Mouse (Mus musculus) CH12.LX (cell line): ENCODE measurements around the gene Trmt61a. TPM values are rescaled to one million over a fixed set of nuclear protein-coding genes. Genes with fewer than 3 reads are reported as not detected.

Experiments
- DNase-seq: peaks from one replicate; pipeline ENCODE4 v3.0.0-alpha.2; 2013; ENCODE audit errors: extremely low read depth
- H3K27ac ChIP-seq: 2 replicates; pipeline ENCODE4 v1.5.1; 2012; ENCODE audit warnings: low read depth, mild to moderate bottlenecking, control low read depth, moderate library complexity; ENCODE audit not compliant: insufficient read depth
- H3K27me3 ChIP-seq: replicated peaks from 2 replicates; pipeline ENCODE3; 2012; ENCODE audit warnings: inconsistent platforms
- H3K36me3 ChIP-seq, 2 experiments: replicated peaks in 1 of 2; 2 replicates each; pipeline versions ENCODE3 to v1.6.1; 2012; ENCODE audit warnings: inconsistent platforms in 1 of 2, low read length in 1 of 2, mild to moderate bottlenecking in 1 of 2, mixed read lengths in 1 of 2, moderate library complexity in 1 of 2; ENCODE audit not compliant: control insufficient read depth in 1 of 2, insufficient read depth in 1 of 2
- H3K4me1 ChIP-seq, 2 experiments: 2 replicates each; pipeline ENCODE4 v1.6.1; 2012; ENCODE audit warnings: inconsistent platforms in 1 of 2, moderate library complexity in 1 of 2; ENCODE audit not compliant: insufficient read depth in 2 of 2, control insufficient read depth in 1 of 2
- H3K4me2 ChIP-seq: 2 replicates; pipeline ENCODE4 v1.6.1; 2012; ENCODE audit warnings: low read depth, mild to moderate bottlenecking, control low read depth; ENCODE audit not compliant: poor library complexity, insufficient read depth, severe bottlenecking
- H3K4me3 ChIP-seq, 3 experiments: fragments of 150-350 bp in 1 of 3; sonication (generic) in 1 of 3; replicated peaks in 1 of 3; 2 replicates each; pipeline versions ENCODE3 to v1.5.1; 2011 to 2012; ENCODE audit warnings: low read depth in 2 of 3, low read length in 2 of 3, mild to moderate bottlenecking in 2 of 3, moderate library complexity in 2 of 3, control low read depth in 1 of 3, improper control_type of control experiment in 1 of 3, inconsistent platforms in 1 of 3, mixed read lengths in 1 of 3; ENCODE audit not compliant: poor library complexity in 1 of 3
- H3K79me2 ChIP-seq: replicated peaks from 2 replicates; pipeline ENCODE4 v1.6.1; 2012; ENCODE audit warnings: mild to moderate bottlenecking, moderate library complexity; ENCODE audit not compliant: control insufficient read depth, poor library complexity, insufficient read depth, severe bottlenecking; ENCODE audit errors: extremely low read depth
- H3K9ac ChIP-seq: 2 replicates; pipeline ENCODE4 v1.6.1; 2012; ENCODE audit warnings: low read depth, mild to moderate bottlenecking, control low read depth, moderate library complexity; ENCODE audit not compliant: insufficient read depth
- H3K9me3 ChIP-seq: replicated peaks from 2 replicates; pipeline ENCODE3; 2012; ENCODE audit warnings: low read length, inconsistent platforms, mixed read lengths
- BHLHE40 ChIP-seq: IDR thresholded peaks from 2 replicates; pipeline ENCODE4 v1.6.1; 2011; ENCODE audit warnings: mild to moderate bottlenecking, low read depth, low read length, improper control_type of control experiment
- CTCF ChIP-seq, 2 experiments: IDR thresholded peaks in 1 of 2; conservative IDR thresholded peaks in 1 of 2; 2 replicates each; pipeline ENCODE4 v1.5.1; 2011 to 2012; ENCODE audit warnings: low read depth in 2 of 2, low read length in 2 of 2, improper control_type of control experiment in 1 of 2, inconsistent platforms in 1 of 2, mild to moderate bottlenecking in 1 of 2, moderate library complexity in 1 of 2
- E2F4 ChIP-seq: IDR thresholded peaks from 2 replicates; pipeline ENCODE4 v1.6.1; 2011; ENCODE audit warnings: low read depth, low read length, improper control_type of control experiment; ENCODE audit not compliant: insufficient replicate concordance
- ELF1 ChIP-seq: IDR thresholded peaks from 2 replicates; pipeline ENCODE4 v1.6.1; 2014; ENCODE audit warnings: low read depth, mild to moderate bottlenecking, inconsistent platforms, low read length, improper control_type of control experiment
- EP300 ChIP-seq: IDR thresholded peaks from 2 replicates; pipeline ENCODE4 v1.6.1; 2011; ENCODE audit warnings: low read length, improper control_type of control experiment
- GABPA ChIP-seq: IDR thresholded peaks from 2 replicates; pipeline ENCODE4 v1.6.1; 2012; ENCODE audit warnings: low read depth, low read length, improper control_type of control experiment, inconsistent platforms; ENCODE audit not compliant: insufficient replicate concordance
- HCFC1 ChIP-seq: IDR thresholded peaks from 2 replicates; pipeline ENCODE4 v1.6.1; 2012; ENCODE audit warnings: low read depth, mild to moderate bottlenecking, inconsistent platforms, low read length, improper control_type of control experiment
- MAZ ChIP-seq: IDR thresholded peaks from 2 replicates; pipeline ENCODE4 v1.6.1; 2012; ENCODE audit warnings: low read depth, mild to moderate bottlenecking, inconsistent platforms, low read length, improper control_type of control experiment, moderate library complexity
- MEF2A ChIP-seq: IDR thresholded peaks from 2 replicates; pipeline ENCODE4 v1.6.1; 2014; ENCODE audit warnings: low read depth, mild to moderate bottlenecking, inconsistent platforms, low read length, improper control_type of control experiment, borderline replicate concordance
- MYC ChIP-seq: IDR thresholded peaks from 2 replicates; pipeline ENCODE4 v1.6.1; 2011; ENCODE audit warnings: low read depth, mild to moderate bottlenecking, improper control_type of control experiment, low read length
- PAX5 ChIP-seq: IDR thresholded peaks from 2 replicates; pipeline ENCODE4 v1.6.1; 2012; ENCODE audit warnings: low read length, inconsistent platforms, mixed read lengths
- POLR2AphosphoS2 ChIP-seq: IDR thresholded peaks from 2 replicates; pipeline ENCODE4 v1.6.1; 2011; ENCODE audit warnings: low read depth, low read length, improper control_type of control experiment
- RCOR1 ChIP-seq: conservative IDR thresholded peaks from 2 replicates; pipeline ENCODE4 v1.6.1; 2012; ENCODE audit warnings: low read depth, mild to moderate bottlenecking, inconsistent platforms, low read length, improper control_type of control experiment
- TCF12 ChIP-seq: IDR thresholded peaks from 2 replicates; pipeline ENCODE4 v1.6.1; 2014; ENCODE audit warnings: low read depth, mild to moderate bottlenecking, inconsistent platforms, low read length, improper control_type of control experiment
- UBTF ChIP-seq: IDR thresholded peaks from 2 replicates; pipeline ENCODE4 v1.6.1; 2012; ENCODE audit warnings: low read depth, mild to moderate bottlenecking, inconsistent platforms, low read length, improper control_type of control experiment, moderate library complexity
- ZC3H11A ChIP-seq: IDR thresholded peaks from 2 replicates; pipeline ENCODE4 v1.6.1; 2012; ENCODE audit warnings: low read depth, mild to moderate bottlenecking, inconsistent platforms, low read length, improper control_type of control experiment
- ZMIZ1 ChIP-seq: IDR thresholded peaks from 2 replicates; pipeline ENCODE4 v1.6.1; 2012; ENCODE audit warnings: low read depth, mild to moderate bottlenecking, inconsistent platforms, low read length, improper control_type of control experiment
- ZNF384 ChIP-seq: IDR thresholded peaks from 2 replicates; pipeline ENCODE4 v1.6.1; 2012; ENCODE audit warnings: low read depth, low read length, improper control_type of control experiment, inconsistent platforms
- dilution Hi-C: fragments of 300-500 bp; cut with MboI; formaldehyde crosslinking; loops from 2 replicates; pipeline ENCODE4 v1.14.3; 2020; ENCODE audit warnings: low sequenced_read_pairs; ENCODE audit not compliant: extremely low pct_unique_long_range_greater_than_20kb, extremely low pct_ligation_motif_present
- in situ Hi-C: fragments of 300-500 bp; cut with MboI; formaldehyde crosslinking; loops from 3 replicates; pipeline ENCODE4 v1.14.3; 2019; ENCODE audit warnings: low sequenced_read_pairs, low pct_ligation_motif_present, low pct_unique_long_range_greater_than_20kb, mixed read lengths
- polyA plus RNA-seq: library from polyadenylated mRNA; unstranded; fragments of >175 nt; gene quantifications from 2 replicates; pipeline ENCODE4 v1.2.1, GENCODE M21; 2012; ENCODE audit warnings: low read depth; ENCODE audit not compliant: insufficient read length
- total RNA-seq, 2 experiments: library from RNA; depleted of rRNA; stranded (reverse); fragments of 300-350 nt in 1 of 2; fragments of >200 nt in 1 of 2; gene quantifications; 2 replicates each; pipeline ENCODE4 v1.2.3; 2012 to 2014

The Trmt61a gene
- total and polyA plus RNA-seq, 3 experiments, result 21.8 to 37.4 (median 34.1) TPM

DNA sequence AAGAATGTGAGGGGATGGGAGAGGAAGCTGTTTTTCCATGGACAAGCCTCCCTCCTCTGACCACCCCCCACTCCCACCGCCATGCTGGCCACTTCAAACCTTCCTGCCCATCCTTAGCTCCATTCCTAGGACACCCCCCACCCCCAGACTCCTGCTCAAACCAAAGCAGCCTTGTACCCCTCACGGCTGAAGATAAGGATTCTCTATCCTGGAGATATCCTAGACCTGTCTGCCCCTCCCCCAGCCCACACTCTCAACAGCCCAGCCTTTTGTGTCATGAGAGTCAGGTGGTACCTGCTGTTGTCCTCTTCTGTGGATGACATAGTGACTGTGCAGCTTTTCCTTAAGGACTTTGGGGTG, 10.1 kb downstream of the Trmt61a start:
- no peak overlapping the region for H3K4me2 ChIP-seq
- H3K79me2 ChIP-seq, result no peaks in the 10 kb centered on the region
- no peaks in the 10 kb centered on the region for H3K9me3 ChIP-seq
- H3K36me3 ChIP-seq, result peaks cover 13 to 29% of the 10 kb centered on the region in 2 experiments
- no peak overlapping the region for H3K9ac ChIP-seq
- in situ Hi-C loops (no loop called here), dilution Hi-C loops (no loop called here)
- H3K4me3 ChIP-seq, result no peak overlapping the region
- H3K27ac ChIP-seq, result no peak overlapping the region
- no peaks in the 10 kb centered on the region for H3K27me3 ChIP-seq
- H3K4me1 ChIP-seq, result peaks cover 0 to 19% of the 10 kb centered on the region in 2 experiments; a peak in 2 of 4 replicates
- DNase-seq, result no peak
- TF ChIP-seq ZNF384 (no peak), ELF1 (no peak), ZC3H11A (no peak), RCOR1 (no peak)

DNA sequence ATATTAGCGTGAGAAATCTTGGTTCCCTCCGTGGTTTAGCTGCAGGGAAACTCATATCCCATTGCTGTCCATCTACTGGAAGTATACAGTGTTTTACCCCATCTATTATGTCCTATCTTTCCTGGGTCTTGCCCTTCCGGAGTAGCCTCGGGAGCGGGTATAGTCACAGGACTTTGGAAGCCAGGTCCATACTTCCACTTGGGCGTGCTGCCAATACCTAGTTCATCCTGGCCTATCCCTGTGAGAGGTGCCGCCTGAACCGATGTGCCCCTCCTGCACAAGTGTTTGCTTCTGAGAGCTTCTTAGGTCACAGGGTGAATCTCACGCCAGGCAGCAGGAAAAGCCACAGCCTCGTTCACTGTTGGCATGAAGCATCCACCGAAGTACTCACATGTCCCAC, 11.5 kb downstream of the Trmt61a start:
- Histone ChIP-seq H3K36me3 (peaks cover 0 to 16% of the 10 kb centered on the region in 2 experiments), H3K4me3 (no peak overlapping the region), H3K79me2 (no peaks in the 10 kb centered on the region), H3K4me1 (peaks cover 8 to 23% of the 10 kb centered on the region in 2 experiments), H3K27ac (no peak overlapping the region), H3K27me3 (no peaks in the 10 kb centered on the region), H3K9ac (no peak overlapping the region), H3K9me3 (no peaks in the 10 kb centered on the region), H3K4me2 (no peak overlapping the region)
- no peak for TF ChIP-seq TCF12
- no peak for TF ChIP-seq E2F4
- no peak for TF ChIP-seq POLR2AphosphoS2
- TF ChIP-seq EP300, result no peak
- dilution Hi-C loops, result no loop called here
- DNase-seq, result no peak
- in situ Hi-C loops, result no loop called here

DNA sequence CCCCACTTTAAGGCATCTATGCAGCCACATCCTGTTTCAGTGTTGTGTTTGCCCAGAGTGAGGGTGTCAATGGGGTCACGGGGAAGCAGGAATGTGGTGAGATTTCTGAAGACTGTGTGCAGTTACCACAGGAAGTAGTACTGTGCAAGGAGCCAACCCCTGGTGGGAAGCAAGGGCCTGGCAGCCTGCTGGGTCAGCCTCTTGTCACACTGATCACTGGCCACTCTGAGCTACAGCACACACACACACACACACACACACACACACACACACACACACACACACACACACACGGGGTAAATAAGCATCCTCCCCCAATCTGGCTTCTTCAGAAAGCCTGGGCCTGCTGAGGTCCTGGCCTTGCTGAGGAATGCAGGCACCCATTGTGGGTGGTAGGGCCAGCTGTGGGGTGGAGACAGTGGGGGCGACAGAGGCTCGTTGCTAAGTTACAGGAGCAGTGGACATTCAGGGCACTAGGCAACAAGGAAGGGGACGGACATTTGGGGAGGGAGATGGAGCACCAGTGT, 13.5 kb downstream of the Trmt61a start:
- dilution Hi-C loops, result no loop called here
- no peak overlapping the region for H3K27ac ChIP-seq
- H3K36me3 ChIP-seq, result peaks cover 0 to 6% of the 10 kb centered on the region in 2 experiments
- no peak for DNase-seq
- no peak overlapping the region for H3K4me2 ChIP-seq
- H3K9ac ChIP-seq, result no peak overlapping the region
- peaks cover 16 to 42% of the 10 kb centered on the region in 2 experiments for H3K4me1 ChIP-seq
- in situ Hi-C loops, result no loop called here
- TF ChIP-seq POLR2AphosphoS2, result no peak
- TF ChIP-seq MAZ, result no peak
- TF ChIP-seq ZMIZ1, result no peak
- TF ChIP-seq PAX5, result no peak
- TF ChIP-seq UBTF, result no peak
- TF ChIP-seq GABPA, result no peak
- no peak for TF ChIP-seq TCF12
- TF ChIP-seq MYC, result no peak
- TF ChIP-seq HCFC1, result no peak
- TF ChIP-seq MEF2A, result no peak
- TF ChIP-seq BHLHE40, result no peak
- TF ChIP-seq CTCF (conservative IDR thresholded peaks at IDR 0.05 in 1 of 2, IDR thresholded peaks at IDR 0.05 in 1 of 2; ENCODE audit: low read depth in 2 of 2, low read length in 2 of 2), result no peak
- TF ChIP-seq ZC3H11A, result no peak
- no peaks in the 10 kb centered on the region for H3K79me2 ChIP-seq
- H3K4me3 ChIP-seq, result no peak overlapping the region
- no peaks in the 10 kb centered on the region for H3K27me3 ChIP-seq
- H3K9me3 ChIP-seq, result no peaks in the 10 kb centered on the region
